Mouse (Mus musculus): ENCODE data around the gene Topors. TPM values are rescaled to one million over a fixed set of nuclear protein-coding genes. Genes with fewer than 3 reads are reported as not detected.

The Topors gene
- polyA plus RNA-seq, 1 experiment from 2014 or later, result 27.9 TPM

DNA sequence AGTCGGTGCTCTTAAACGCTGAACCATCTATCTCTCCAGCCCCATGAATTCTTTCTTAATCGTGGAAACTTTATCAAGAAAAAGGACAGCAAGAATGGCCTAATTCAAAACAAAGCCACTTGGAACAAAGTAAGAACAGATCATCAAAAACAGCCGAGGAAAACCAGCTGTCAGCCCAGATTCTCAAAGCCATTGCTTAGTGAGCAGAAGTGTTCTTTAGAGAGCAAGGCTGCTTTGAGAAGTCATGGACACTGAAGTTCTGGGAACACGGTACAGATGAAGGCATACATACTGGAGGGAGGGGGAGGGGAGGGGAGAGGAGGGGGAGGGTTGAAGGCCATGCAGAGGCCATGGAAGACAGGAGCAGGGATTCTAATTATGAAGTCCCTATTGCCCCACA, 43.6 kb downstream of the Topors start:
- Histone ChIP-seq H3K9me3 (replicated peaks; ENCODE audit: control insufficient read depth, low read length) (no peaks in the 10 kb centered on the region), H3K36me3 (ENCODE audit: control insufficient read depth, insufficient read depth) (0 out of 2 replicates have a peak, but pooled peaks cover 2% of the 10 kb centered on the region), H3K27ac (ENCODE audit: low read length) (no peak overlapping the region), H3K4me3 (ENCODE audit: low read length) (no peak overlapping the region), H3K9ac (ENCODE audit: low read length) (no peak overlapping the region), H3K4me1 (ENCODE audit: control insufficient read depth, insufficient read depth, low read length) (no peaks in the 10 kb centered on the region), H3K27me3 (ENCODE audit: control insufficient read depth, insufficient read depth, low read length) (no peaks in the 10 kb centered on the region), H3K4me2 (ENCODE audit: low read depth, low read length) (no peak overlapping the region)
- WGBS, result 54% methylated on average over 5 of the region's 5 CpGs
- no peak for ATAC-seq (replicated peaks; ENCODE audit: extremely low read depth, insufficient read depth, low FRiP score)

DNA sequence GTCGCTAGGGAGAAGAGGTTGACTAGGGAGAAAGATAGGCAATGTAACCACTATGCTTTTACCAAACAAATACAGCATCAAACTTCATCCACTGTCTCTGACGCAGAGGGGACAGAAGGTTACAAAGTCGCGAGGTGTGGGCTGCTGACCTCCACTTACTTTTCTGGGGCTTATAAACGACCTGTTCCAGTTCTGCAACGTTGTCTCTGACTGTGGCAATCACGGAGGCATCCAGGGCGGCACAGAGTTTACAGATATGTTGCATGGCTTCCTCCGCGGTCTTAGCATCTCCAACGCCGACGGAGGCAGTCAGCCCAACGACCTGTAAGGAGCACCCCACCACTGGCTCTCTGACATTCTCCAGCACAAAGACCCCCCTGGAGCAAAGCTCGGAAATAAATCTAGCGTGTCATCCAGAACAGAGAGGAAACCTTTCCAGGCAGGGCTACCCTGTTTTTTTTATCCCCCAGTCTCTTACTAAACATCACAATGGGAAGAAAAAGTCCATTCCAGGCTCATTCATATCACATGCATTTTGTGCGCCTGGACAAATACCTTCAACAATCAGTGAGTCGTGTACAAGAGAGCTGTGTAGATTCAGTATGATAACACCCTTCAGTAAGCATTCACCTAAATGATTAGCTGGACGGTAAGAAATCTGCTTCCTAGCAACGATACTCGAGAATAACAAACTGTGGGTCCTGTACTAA, 47.6 kb downstream of the Topors start:
- no peak overlapping the region for H3K4me2 ChIP-seq (ENCODE audit: low read depth, low read length)
- no peak overlapping the region for H3K9ac ChIP-seq (ENCODE audit: low read length)
- no peak overlapping the region for H3K4me3 ChIP-seq (ENCODE audit: low read length)
- H3K4me1 ChIP-seq (ENCODE audit: control insufficient read depth, insufficient read depth, low read length), result no peaks in the 10 kb centered on the region
- H3K36me3 ChIP-seq (ENCODE audit: control insufficient read depth, insufficient read depth), result peaks cover 5% of the 10 kb centered on the region; the same call in 1 of the 2 replicates
- no peaks in the 10 kb centered on the region for H3K9me3 ChIP-seq (replicated peaks; ENCODE audit: control insufficient read depth, low read length)
- H3K27ac ChIP-seq (ENCODE audit: low read length), result no peak overlapping the region
- 47% methylated on average over 21 of the region's 21 CpGs for WGBS
- no peaks in the 10 kb centered on the region for H3K27me3 ChIP-seq (ENCODE audit: control insufficient read depth, insufficient read depth, low read length)
- no peak for ATAC-seq (replicated peaks; ENCODE audit: extremely low read depth, insufficient read depth, low FRiP score)

DNA sequence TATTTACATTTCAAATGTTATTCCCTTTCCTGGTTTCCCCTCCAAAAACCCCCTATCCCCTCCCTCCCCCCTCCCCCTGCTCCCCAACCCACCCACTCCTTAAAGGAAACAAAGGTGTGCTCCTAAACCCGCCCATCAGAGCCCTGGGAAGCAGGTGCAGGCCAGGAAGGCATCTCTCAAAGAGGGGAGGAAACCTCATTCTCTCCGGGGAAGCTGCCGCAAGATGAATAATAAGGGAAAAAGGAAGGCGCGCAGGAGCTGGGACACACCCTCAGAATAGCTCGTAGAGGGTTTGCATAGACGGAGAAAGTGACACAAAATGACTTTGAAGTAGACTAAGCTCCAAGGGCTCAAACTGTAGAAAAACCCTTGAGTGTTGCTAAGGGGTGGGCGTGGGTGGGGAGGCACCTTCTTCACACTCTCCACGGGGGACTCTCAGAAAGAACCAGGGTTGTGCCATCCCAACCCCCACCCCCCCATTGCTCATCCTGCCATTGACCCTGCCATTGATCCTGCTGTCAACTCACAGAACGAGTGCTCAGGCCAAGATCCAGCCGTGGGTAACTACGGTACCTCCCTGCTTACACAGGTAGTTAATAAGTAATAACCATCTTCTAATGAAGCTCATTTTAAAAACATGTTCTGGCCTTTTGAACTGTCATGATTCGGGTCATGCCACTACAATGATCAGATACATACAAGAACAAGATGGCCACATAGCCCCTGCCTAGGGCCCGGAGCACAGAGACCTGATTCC, 48.5 kb downstream of the Topors start:
- H3K4me3 ChIP-seq (ENCODE audit: low read length), result no peak overlapping the region
- H3K27ac ChIP-seq (ENCODE audit: low read length), result no peak overlapping the region

DNA sequence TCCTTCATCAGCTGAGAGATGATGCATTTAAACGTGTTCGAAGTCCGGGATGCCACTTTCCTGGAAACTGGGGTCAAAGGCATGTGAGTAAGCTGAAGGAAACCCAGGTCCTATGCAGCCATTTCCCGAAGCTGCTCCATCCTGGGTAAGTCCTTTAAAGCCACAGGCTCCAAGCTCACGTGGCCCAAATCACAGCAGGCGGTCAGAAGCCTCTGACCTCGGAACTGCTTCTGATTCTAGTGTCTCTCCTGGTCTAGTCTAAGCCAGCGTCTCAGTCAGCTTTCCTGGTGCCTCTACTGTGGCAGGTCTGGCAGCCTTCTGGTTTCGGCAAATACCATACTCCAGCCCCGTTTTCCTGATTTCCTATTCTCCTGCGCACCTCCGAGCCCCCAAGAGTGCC, 49.2 kb downstream of the Topors start:
- Histone ChIP-seq H3K27ac (ENCODE audit: low read length) (no peak overlapping the region), H3K9me3 (replicated peaks; ENCODE audit: control insufficient read depth, low read length) (no peaks in the 10 kb centered on the region), H3K27me3 (ENCODE audit: control insufficient read depth, insufficient read depth, low read length) (no peaks in the 10 kb centered on the region), H3K4me3 (ENCODE audit: low read length) (0 out of 2 replicates have a peak overlapping the region, but pooled peaks have one; percentile 8), H3K4me2 (ENCODE audit: low read depth, low read length) (peak overlapping the region; percentile 31; the same call in 1 of the 2 replicates), H3K9ac (ENCODE audit: low read length) (no peak overlapping the region), H3K36me3 (ENCODE audit: control insufficient read depth, insufficient read depth) (peaks cover 8% of the 10 kb centered on the region), H3K4me1 (ENCODE audit: control insufficient read depth, insufficient read depth, low read length) (no peaks in the 10 kb centered on the region)
- WGBS, result 25% methylated on average over 12 of the region's 12 CpGs
- no peak for ATAC-seq (replicated peaks; ENCODE audit: extremely low read depth, insufficient read depth, low FRiP score)

More for the DNA sequence above, 48.5 kb downstream of the Topors start:
- ATAC-seq (replicated peaks; ENCODE audit: extremely low read depth, insufficient read depth, low FRiP score), result no peak
- Histone ChIP-seq H3K36me3 (ENCODE audit: control insufficient read depth, insufficient read depth) (peaks cover 8% of the 10 kb centered on the region), H3K27me3 (ENCODE audit: control insufficient read depth, insufficient read depth, low read length) (no peaks in the 10 kb centered on the region), H3K9me3 (replicated peaks; ENCODE audit: control insufficient read depth, low read length) (no peaks in the 10 kb centered on the region), H3K4me1 (ENCODE audit: control insufficient read depth, insufficient read depth, low read length) (no peaks in the 10 kb centered on the region), H3K4me2 (ENCODE audit: low read depth, low read length) (no peak overlapping the region), H3K9ac (ENCODE audit: low read length) (no peak overlapping the region)
- 29% methylated on average over 14 of the region's 14 CpGs for WGBS

DNA sequence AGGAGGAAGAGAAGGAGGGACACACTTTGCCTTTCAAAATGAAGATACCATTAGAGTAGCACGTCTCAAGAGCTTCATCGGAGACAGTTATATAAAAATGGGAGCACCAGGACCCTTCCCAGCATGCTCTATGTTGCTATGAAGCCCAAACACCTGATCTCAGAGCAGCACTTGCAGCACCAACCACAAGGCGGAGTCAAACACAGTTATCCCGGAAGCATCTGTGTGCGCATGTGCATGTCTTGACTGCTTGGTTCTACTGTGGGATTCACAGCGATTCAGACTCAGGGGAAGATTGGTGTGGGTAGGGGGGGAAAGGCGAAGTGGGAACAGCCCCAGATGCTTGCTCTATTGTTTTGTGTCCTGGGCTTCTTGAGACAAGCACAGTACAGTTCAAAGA, 51.3 kb downstream of the Topors start:
- no peak overlapping the region for H3K27ac ChIP-seq (ENCODE audit: low read length)
- no peak overlapping the region for H3K9ac ChIP-seq (ENCODE audit: low read length)
- WGBS, result 63% methylated on average over 7 of the region's 7 CpGs
- ATAC-seq (replicated peaks; ENCODE audit: extremely low read depth, insufficient read depth, low FRiP score), result no peak
- no peaks in the 10 kb centered on the region for H3K27me3 ChIP-seq (ENCODE audit: control insufficient read depth, insufficient read depth, low read length)
- no peaks in the 10 kb centered on the region for H3K9me3 ChIP-seq (replicated peaks; ENCODE audit: control insufficient read depth, low read length)
- no peak overlapping the region for H3K4me3 ChIP-seq (ENCODE audit: low read length)
- no peak overlapping the region for H3K4me2 ChIP-seq (ENCODE audit: low read depth, low read length)
- H3K36me3 ChIP-seq (ENCODE audit: control insufficient read depth, insufficient read depth), result peaks cover 5% of the 10 kb centered on the region
- no peaks in the 10 kb centered on the region for H3K4me1 ChIP-seq (ENCODE audit: control insufficient read depth, insufficient read depth, low read length)

DNA sequence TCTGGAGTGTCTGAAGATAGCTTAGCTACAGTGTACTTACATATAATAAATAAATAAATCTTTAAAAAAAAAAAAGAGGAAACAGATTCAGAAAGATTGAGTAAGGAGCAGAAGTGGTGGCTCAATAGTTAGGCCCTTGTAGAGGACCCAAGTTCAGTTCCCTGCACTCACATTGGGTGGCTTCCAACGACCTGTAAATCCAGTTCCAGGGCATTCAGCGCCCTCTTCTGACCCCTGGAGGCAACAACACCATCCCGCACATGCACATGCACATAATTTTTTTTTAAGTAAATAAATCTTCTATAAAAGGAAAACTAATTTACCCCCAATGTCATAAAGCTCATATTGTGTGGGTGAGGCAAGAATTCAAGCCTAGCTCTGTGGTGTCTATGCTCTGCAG, 51.7 kb downstream of the Topors start:
- H3K27ac ChIP-seq (ENCODE audit: low read length), result no peak overlapping the region
- no peak overlapping the region for H3K9ac ChIP-seq (ENCODE audit: low read length)
- H3K4me3 ChIP-seq (ENCODE audit: low read length), result no peak overlapping the region
- H3K4me1 ChIP-seq (ENCODE audit: control insufficient read depth, insufficient read depth, low read length), result no peaks in the 10 kb centered on the region
- no peak overlapping the region for H3K4me2 ChIP-seq (ENCODE audit: low read depth, low read length)
- no peaks in the 10 kb centered on the region for H3K9me3 ChIP-seq (replicated peaks; ENCODE audit: control insufficient read depth, low read length)
- no peak for ATAC-seq (replicated peaks; ENCODE audit: extremely low read depth, insufficient read depth, low FRiP score)
- WGBS, result 53% methylated on average over 3 of the region's 3 CpGs
- no peaks in the 10 kb centered on the region for H3K27me3 ChIP-seq (ENCODE audit: control insufficient read depth, insufficient read depth, low read length)
- peaks cover 5% of the 10 kb centered on the region for H3K36me3 ChIP-seq (ENCODE audit: control insufficient read depth, insufficient read depth)

DNA sequence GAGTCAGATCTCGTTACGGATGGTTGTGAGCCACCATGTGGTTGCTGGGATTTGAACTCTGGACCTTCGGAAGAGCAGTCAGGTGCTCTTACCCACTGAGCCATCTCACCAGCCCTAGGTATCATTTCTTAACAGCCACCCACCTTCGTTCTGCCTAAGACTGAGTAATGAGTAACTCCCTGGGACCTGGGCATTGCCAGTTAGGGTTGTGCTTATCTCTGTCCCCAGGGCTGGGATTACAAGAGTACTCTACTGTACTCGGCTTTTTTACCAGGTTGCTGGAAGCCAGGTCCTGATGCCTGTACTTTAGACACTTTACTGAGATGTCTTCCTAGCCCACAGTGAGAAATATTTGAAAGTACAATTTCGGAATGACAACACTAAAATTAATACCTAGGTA, 57.5 kb downstream of the Topors start:
- Histone ChIP-seq H3K4me1 (ENCODE audit: control insufficient read depth, insufficient read depth, low read length) (no peaks in the 10 kb centered on the region), H3K36me3 (ENCODE audit: control insufficient read depth, insufficient read depth) (peaks cover 3% of the 10 kb centered on the region), H3K4me3 (ENCODE audit: low read length) (no peak overlapping the region), H3K9me3 (replicated peaks; ENCODE audit: control insufficient read depth, low read length) (no peaks in the 10 kb centered on the region), H3K27ac (ENCODE audit: low read length) (no peak overlapping the region), H3K4me2 (ENCODE audit: low read depth, low read length) (no peak overlapping the region), H3K27me3 (ENCODE audit: control insufficient read depth, insufficient read depth, low read length) (no peaks in the 10 kb centered on the region), H3K9ac (ENCODE audit: low read length) (no peak overlapping the region)
- ATAC-seq (replicated peaks; ENCODE audit: extremely low read depth, insufficient read depth, low FRiP score), result no peak
- 83% methylated on average over 4 of the region's 6 CpGs for WGBS

Other genes starting within 250 kb of the Topors start
- gene Aco1, start 126.8 kb downstream of the Topors start, polyA plus RNA-seq (2015; fragmentation: Nextera tagmentation; extraction: Ambion mirVana), result 33.2 and 34.8 TPM in 2 replicates
- 10.1 and 12.0 TPM in 2 replicates for gene Ddx58, start 30.0 kb downstream of the Topors start, polyA plus RNA-seq (2015; fragmentation: Nextera tagmentation; extraction: Ambion mirVana)
- 28.7 and 31.7 TPM in 2 replicates for gene Smim27, start 271 bp downstream of the Topors start, polyA plus RNA-seq (2015; fragmentation: Nextera tagmentation; extraction: Ambion mirVana)
- gene Ndufb6, start 9.6 kb upstream of the Topors start, polyA plus RNA-seq (2015; fragmentation: Nextera tagmentation; extraction: Ambion mirVana), result 580 and 597 TPM in 2 replicates
- 0.49 and 0.82 TPM in 2 replicates for gene Tmem215, start 202.3 kb upstream of the Topors start, polyA plus RNA-seq (2015; fragmentation: Nextera tagmentation; extraction: Ambion mirVana)

Measured in heart, embryonic 16.5 days (tissue).